Mouse (Mus musculus) bone marrow macrophage, adult 2 months (primary cell): Measurements from ENCODE around the gene Crat.

ENCODE experiments used
- CTCF ChIP-seq: IDR thresholded peaks from 2 replicates; pipeline ENCODE4 v1.5.1; 2012; ENCODE audit warnings: low read depth, mild to moderate bottlenecking, low read length, moderate library complexity
- POLR2A ChIP-seq: IDR thresholded peaks from 2 replicates; pipeline ENCODE4 v1.6.1; 2012; ENCODE audit warnings: mild to moderate bottlenecking, low read depth, low read length, borderline replicate concordance

GRCm38 (mm10) chr2:30392114-30392576, 23.5 kb downstream of the Crat start, which contains the start of gene Dolpp1:
- TF ChIP-seq CTCF (no peak), POLR2A (no peak)
